Mouse (Mus musculus): ENCODE measurements around the gene Gtf2h4. TPM values are rescaled to one million over a fixed set of nuclear protein-coding genes. Genes with fewer than 3 reads are reported as not detected.

Gene Gtf2h4
- polyA plus RNA-seq, 1 experiment from 2014 or later, result 15.2 TPM

DNA sequence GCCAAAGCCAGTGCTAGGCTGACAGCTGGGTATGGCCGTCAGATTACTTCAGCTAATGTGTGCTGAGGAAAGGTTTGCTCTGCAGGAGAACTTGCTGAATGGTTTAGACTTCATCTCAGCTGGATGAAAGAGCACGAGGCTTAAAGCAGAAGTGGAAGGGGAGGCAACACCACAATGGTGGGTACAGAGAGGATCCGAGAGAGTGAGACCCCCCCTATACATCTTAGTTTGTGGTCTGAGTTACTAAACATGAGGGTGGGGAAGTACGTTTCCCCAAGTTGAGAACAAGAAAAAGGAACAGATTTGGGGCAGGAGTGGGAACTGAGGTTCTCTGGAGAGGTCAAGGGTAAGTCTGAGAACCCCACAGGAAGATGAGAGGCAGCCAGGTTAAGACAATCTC, 18.8 kb upstream of the Gtf2h4 start:
- Histone ChIP-seq H3K27ac (ENCODE audit: low read depth) (no peak overlapping the region), H3K27me3 (ENCODE audit: insufficient read depth, low read length) (peaks cover 2% of the 10 kb centered on the region; the same call in 1 of the 2 replicates), H3K4me3 (ENCODE audit: low read depth, low read length) (no peak overlapping the region), H3K9me3 (ENCODE audit: low read length) (no peaks in the 10 kb centered on the region), H3K4me2 (ENCODE audit: low read depth, low read length) (no peak overlapping the region), H3K36me3 (replicated peaks; ENCODE audit: insufficient read depth, low read length) (no peaks in the 10 kb centered on the region), H3K9ac (replicated peaks) (no peak overlapping the region), H3K4me1 (ENCODE audit: insufficient read depth) (no peaks in the 10 kb centered on the region)
- no peak for DNase-seq
- WGBS (ENCODE audit: insufficient replicate concordance), result 26% methylated on average over 4 of the region's 4 CpGs
- TF ChIP-seq CTCF (IDR thresholded peaks at IDR 0.05; ENCODE audit: low read depth) (no peak), EP300 (IDR thresholded peaks at IDR 0.05; ENCODE audit: low read depth) (no peak)
- no peak for ATAC-seq

DNA sequence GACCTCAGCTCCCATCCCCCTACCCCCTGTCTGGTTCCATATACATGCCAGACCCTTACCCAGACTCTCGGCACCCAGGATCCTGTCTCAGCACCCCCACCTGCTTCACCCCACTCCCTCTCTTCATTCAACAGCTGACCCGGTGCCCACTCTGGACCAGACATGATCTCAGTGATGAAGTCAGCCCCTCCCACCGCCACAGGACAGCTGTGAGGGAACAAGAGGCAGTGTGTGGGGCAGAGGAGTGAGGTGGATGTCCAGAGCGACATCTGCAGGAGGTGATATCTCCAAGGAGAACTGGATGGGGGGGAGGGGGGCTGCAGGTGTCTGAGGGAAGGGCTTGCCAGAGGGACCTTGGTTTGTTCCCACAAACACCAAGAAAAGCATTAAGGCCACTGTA, 18.3 kb upstream of the Gtf2h4 start:
- Histone ChIP-seq H3K4me3 (ENCODE audit: low read depth, low read length) (no peak overlapping the region), H3K27me3 (ENCODE audit: insufficient read depth, low read length) (no peaks in the 10 kb centered on the region), H3K4me1 (ENCODE audit: insufficient read depth) (no peaks in the 10 kb centered on the region), H3K4me2 (ENCODE audit: low read depth, low read length) (no peak overlapping the region), H3K9me3 (ENCODE audit: low read length) (no peaks in the 10 kb centered on the region), H3K36me3 (replicated peaks; ENCODE audit: insufficient read depth, low read length) (no peaks in the 10 kb centered on the region), H3K9ac (replicated peaks) (no peak overlapping the region), H3K27ac (ENCODE audit: low read depth) (no peak overlapping the region)
- 76% methylated on average over 4 of the region's 4 CpGs for WGBS (ENCODE audit: insufficient replicate concordance)
- TF ChIP-seq EP300 (IDR thresholded peaks at IDR 0.05; ENCODE audit: low read depth), result no peak
- ATAC-seq (no peak), DNase-seq (no peak)

DNA sequence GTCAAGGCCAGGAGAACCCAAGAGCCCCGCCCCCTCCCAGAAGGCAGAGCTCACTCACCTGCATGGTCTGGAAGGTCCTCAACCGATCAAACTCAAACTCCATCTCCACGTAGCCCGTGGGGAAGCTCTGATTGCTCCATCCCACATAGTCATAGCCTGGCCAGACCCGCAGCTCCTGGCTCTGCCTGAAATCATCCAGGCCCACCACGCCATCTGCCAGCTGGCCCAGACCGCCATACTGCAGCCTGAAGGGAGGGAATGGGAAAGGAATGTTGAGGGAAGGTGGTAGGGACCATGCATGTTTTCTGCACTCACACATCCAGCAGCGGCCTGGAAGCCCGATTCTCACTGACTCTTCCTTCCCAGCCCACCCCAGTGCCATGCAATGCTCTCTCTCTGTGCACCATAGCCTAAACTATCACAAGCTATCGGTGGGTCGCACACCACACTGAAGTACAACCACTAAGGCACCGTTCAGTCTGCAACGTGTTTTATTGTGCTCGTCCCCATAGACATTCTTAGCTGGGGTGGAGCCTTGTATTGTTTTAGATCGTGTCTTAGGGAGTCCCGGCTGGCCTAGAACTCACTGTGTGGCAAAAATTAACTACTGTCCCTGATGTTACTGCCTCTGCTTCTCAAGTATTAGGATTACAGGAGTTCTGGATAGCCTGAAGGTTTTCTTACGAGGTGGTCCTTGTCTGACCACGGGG, 16.6 kb upstream of the Gtf2h4 start:
- 81% methylated on average over 18 of the region's 18 CpGs for WGBS (ENCODE audit: insufficient replicate concordance)
- TF ChIP-seq CTCF (IDR thresholded peaks at IDR 0.05; ENCODE audit: low read depth) (no peak), EP300 (IDR thresholded peaks at IDR 0.05; ENCODE audit: low read depth) (no peak)
- no peaks in the 10 kb centered on the region for H3K36me3 ChIP-seq (replicated peaks; ENCODE audit: insufficient read depth, low read length)

DNA sequence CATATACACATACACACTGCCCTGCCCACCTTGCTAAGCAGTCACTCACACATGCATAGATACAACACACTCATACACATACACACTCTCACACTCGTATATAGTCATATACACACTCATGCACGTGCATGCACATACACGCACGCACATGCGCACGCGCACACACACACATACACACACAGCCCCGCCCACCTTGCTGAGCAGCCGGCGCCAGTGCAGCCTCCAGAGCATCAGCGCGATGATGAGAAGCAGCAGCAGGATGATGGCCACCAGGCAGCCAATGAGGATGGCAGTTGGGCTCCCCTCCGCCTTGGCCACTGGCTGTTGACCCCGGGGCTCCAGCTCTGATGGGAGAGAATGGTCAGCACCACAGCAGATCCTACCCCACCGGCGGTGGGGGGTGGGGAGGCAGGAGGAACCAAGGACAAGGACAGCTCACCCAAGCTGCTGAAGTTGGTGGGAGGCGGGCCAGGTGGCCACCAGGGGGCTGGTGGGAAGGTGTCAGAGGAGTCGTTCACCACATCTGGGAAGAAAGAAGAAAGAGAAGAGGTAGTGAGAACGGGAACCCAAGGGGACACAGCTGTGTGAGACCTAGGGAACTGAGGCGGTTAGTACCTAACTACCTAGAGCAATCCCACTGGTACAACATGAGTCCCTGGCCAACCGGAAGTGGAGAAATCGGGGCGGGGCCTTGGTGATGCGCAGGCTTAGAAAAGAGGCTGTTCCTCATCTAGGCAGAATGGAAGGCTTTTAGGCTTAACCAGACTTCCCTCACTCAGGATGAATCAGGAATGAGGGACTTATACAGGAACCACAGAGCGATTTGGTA, 15.0 kb upstream of the Gtf2h4 start:
- H3K36me3 ChIP-seq (replicated peaks; ENCODE audit: insufficient read depth, low read length), result no peaks in the 10 kb centered on the region
- H3K27ac ChIP-seq (ENCODE audit: low read depth), result no peak overlapping the region
- DNase-seq (peak; percentile 51), ATAC-seq (no peak)
- no peak overlapping the region for H3K4me2 ChIP-seq (ENCODE audit: low read depth, low read length)
- H3K27me3 ChIP-seq (ENCODE audit: insufficient read depth, low read length), result no peaks in the 10 kb centered on the region
- no peaks in the 10 kb centered on the region for H3K9me3 ChIP-seq (ENCODE audit: low read length)
- peak; percentile 25 for TF ChIP-seq CTCF (IDR thresholded peaks at IDR 0.05; ENCODE audit: low read depth)
- no peak for TF ChIP-seq EP300 (IDR thresholded peaks at IDR 0.05; ENCODE audit: low read depth)
- H3K4me1 ChIP-seq (ENCODE audit: insufficient read depth), result no peaks in the 10 kb centered on the region
- WGBS (ENCODE audit: insufficient replicate concordance), result 75% methylated on average over 25 of the region's 25 CpGs
- H3K9ac ChIP-seq (replicated peaks), result no peak overlapping the region
- no peak overlapping the region for H3K4me3 ChIP-seq (ENCODE audit: low read depth, low read length)

More for the DNA sequence above, 16.6 kb upstream of the Gtf2h4 start:
- no peak for DNase-seq
- H3K9me3 ChIP-seq (ENCODE audit: low read length), result no peaks in the 10 kb centered on the region
- no peaks in the 10 kb centered on the region for H3K27me3 ChIP-seq (ENCODE audit: insufficient read depth, low read length)
- H3K4me1 ChIP-seq (ENCODE audit: insufficient read depth), result no peaks in the 10 kb centered on the region
- no peak overlapping the region for H3K9ac ChIP-seq (replicated peaks)
- H3K4me3 ChIP-seq (ENCODE audit: low read depth, low read length), result no peak overlapping the region
- H3K27ac ChIP-seq (ENCODE audit: low read depth), result no peak overlapping the region
- no peak overlapping the region for H3K4me2 ChIP-seq (ENCODE audit: low read depth, low read length)
- ATAC-seq, result no peak

DNA sequence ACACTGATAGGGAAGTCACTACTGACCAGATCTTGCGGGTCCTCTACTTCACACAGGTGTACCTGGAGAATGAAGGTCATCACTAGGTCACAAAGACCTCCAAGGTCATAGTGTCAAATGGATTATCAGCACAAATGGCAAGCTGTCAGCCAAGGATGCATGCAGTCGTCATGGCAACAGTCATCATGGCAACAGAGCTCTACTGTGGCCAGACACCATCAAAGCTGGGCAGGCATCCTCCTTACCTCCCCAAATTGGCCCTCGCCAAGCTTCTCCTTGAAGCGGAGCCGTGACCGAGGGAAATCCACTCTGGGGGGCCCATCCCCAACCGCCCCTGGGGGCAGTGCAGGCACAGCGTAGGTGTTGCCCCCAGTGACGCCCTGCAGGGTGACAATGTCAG, 11.5 kb upstream of the Gtf2h4 start:
- WGBS (ENCODE audit: insufficient replicate concordance), result 68% methylated on average over 9 of the region's 9 CpGs

DNA sequence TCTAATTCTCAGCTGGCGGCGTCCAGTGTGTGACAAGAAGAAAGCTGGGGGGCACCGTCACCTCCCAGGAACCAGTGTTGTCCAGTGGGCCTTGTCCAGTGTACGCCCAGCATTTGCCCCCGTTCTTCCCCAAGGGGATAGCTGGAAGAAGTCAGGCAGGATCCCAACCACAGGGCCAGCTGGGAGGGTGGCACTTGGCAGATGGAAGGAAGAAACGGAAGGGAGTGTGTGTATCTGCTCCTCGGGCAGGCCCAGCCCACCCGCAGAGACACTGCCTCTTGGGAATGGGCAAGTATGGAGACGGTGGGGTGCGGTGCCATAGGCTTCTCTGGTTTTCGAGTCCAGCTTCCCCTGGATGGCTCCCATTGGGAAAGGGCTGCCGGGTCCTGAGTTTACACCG, 8.4 kb upstream of the Gtf2h4 start:
- no peaks in the 10 kb centered on the region for H3K4me1 ChIP-seq (ENCODE audit: insufficient read depth)
- no peak for DNase-seq
- no peaks in the 10 kb centered on the region for H3K36me3 ChIP-seq (replicated peaks; ENCODE audit: insufficient read depth, low read length)
- no peaks in the 10 kb centered on the region for H3K9me3 ChIP-seq (ENCODE audit: low read length)
- no peak overlapping the region for H3K4me2 ChIP-seq (ENCODE audit: low read depth, low read length)
- 70% methylated on average over 13 of the region's 13 CpGs for WGBS (ENCODE audit: insufficient replicate concordance)
- H3K4me3 ChIP-seq (ENCODE audit: low read depth, low read length), result no peak overlapping the region
- TF ChIP-seq CTCF (IDR thresholded peaks at IDR 0.05; ENCODE audit: low read depth) (no peak), EP300 (IDR thresholded peaks at IDR 0.05; ENCODE audit: low read depth) (no peak)
- H3K9ac ChIP-seq (replicated peaks), result no peak overlapping the region
- no peak overlapping the region for H3K27ac ChIP-seq (ENCODE audit: low read depth)
- H3K27me3 ChIP-seq (ENCODE audit: insufficient read depth, low read length), result no peaks in the 10 kb centered on the region
- no peak for ATAC-seq

More for the DNA sequence above, 11.5 kb upstream of the Gtf2h4 start:
- ATAC-seq, result no peak
- H3K27ac ChIP-seq (ENCODE audit: low read depth), result no peak overlapping the region
- H3K4me1 ChIP-seq (ENCODE audit: insufficient read depth), result no peaks in the 10 kb centered on the region
- H3K36me3 ChIP-seq (replicated peaks; ENCODE audit: insufficient read depth, low read length), result no peaks in the 10 kb centered on the region
- H3K4me2 ChIP-seq (ENCODE audit: low read depth, low read length), result no peak overlapping the region
- H3K9me3 ChIP-seq (ENCODE audit: low read length), result no peaks in the 10 kb centered on the region
- DNase-seq, result no peak
- H3K9ac ChIP-seq (replicated peaks), result no peak overlapping the region
- H3K4me3 ChIP-seq (ENCODE audit: low read depth, low read length), result no peak overlapping the region
- TF ChIP-seq EP300 (IDR thresholded peaks at IDR 0.05; ENCODE audit: low read depth), result no peak
- TF ChIP-seq CTCF (IDR thresholded peaks at IDR 0.05; ENCODE audit: low read depth), result no peak
- H3K27me3 ChIP-seq (ENCODE audit: insufficient read depth, low read length), result no peaks in the 10 kb centered on the region
